Mouse (Mus musculus): Measurements from ENCODE around the gene Rfk. TPM values are rescaled to one million over a fixed set of nuclear protein-coding genes. Genes with fewer than 3 reads are reported as not detected.

Gene Rfk
- polyA plus RNA-seq, 1 experiment: 113 TPM

Other genes starting within 250 kb of the Rfk start
- 0.75 and 0.83 TPM in 2 replicates for gene Gcnt1, start 21.2 kb upstream of the Rfk start, polyA plus RNA-seq (2012; ENCODE audit: insufficient read depth, insufficient read length, missing spikeins)